Mouse (Mus musculus) CD8-positive naive resting alpha-beta T cell, adult 2 months (primary cell): ENCODE results near the gene Grip2.

Experiments used
- DNase-seq, 2 experiments: peaks; one replicate each; pipeline ENCODE4 v3.0.0; 2022; ENCODE audit warnings: low read depth in 2 of 2, low spot score in 2 of 2

Grip2 gene

GRCm38 (mm10) chr6:91732138-91732537 lies 94.9 kb downstream of the Grip2 start:
- no peak for DNase-seq

DNA sequence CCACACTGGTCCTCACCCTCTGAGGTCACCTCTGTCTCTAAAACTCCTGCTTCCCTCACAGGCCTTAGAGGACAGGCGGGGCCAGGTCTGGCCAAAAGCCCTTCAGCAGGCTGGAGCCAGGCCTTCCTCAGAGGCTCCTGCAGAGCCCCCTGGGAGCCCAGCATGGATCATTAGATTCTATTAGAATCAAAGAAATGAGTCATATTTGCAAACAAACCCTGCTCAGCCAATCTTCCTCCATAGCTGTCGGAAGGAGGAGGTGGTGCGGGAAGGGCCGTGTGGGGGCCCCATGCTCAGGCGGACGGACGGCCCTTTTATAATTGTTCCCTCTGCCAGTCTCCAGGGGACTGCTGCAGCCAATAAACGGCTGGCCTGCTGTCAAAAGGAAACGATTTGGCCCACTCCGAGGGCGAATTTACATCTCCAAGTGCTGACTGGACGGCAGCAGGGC lies 97.3 kb downstream of the Grip2 start:
- no peak for DNase-seq

DNA sequence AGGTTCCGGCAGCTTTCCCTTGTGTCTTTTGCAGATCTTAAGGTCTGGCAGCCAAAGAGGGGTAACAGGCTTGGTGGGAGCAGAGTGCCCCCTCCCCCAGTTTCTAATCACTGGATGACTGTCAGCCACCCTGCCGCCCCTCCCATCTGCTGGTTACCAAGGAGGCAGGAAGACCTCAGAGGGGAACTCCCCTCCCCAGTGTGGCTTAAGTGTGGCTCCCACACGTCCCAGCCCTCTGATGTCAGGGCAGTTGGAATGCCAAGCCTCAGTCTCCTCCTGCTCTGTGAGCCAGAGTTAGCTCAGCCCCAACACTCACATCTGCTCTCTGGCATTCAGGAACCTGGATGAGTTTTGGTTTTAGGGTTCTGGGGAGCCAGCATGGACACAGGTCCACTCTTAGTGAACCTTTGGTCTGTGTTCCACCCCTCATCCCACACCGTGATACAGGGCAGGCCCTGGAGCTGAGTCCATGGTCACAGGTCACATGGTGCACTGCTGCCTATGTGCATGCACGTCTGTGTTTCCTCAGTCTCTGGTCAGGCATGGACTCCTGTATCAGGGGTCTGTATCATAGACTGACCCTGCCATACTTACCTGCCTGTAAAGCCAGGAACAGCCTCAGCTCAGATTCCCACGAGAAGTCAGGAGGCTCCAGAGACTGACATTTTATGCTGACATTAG lies 98.0 kb downstream of the Grip2 start:
- no peak for DNase-seq

GRCm38 (mm10) chr6:91727361-91727760 lies 99.7 kb downstream of the Grip2 start:
- DNase-seq = no peak

- no peak for DNase-seq
These were observed 105.8 kb downstream of the Grip2 start for GRCm38 (mm10) chr6:91721215-91721701.

GRCm38 (mm10) chr6:91720588-91721214 lies 106.3 kb downstream of the Grip2 start:
- DNase-seq = no peak

GRCm38 (mm10) chr6:91719865-91720533 lies 107.1 kb downstream of the Grip2 start:
- DNase-seq = no peak

DNA sequence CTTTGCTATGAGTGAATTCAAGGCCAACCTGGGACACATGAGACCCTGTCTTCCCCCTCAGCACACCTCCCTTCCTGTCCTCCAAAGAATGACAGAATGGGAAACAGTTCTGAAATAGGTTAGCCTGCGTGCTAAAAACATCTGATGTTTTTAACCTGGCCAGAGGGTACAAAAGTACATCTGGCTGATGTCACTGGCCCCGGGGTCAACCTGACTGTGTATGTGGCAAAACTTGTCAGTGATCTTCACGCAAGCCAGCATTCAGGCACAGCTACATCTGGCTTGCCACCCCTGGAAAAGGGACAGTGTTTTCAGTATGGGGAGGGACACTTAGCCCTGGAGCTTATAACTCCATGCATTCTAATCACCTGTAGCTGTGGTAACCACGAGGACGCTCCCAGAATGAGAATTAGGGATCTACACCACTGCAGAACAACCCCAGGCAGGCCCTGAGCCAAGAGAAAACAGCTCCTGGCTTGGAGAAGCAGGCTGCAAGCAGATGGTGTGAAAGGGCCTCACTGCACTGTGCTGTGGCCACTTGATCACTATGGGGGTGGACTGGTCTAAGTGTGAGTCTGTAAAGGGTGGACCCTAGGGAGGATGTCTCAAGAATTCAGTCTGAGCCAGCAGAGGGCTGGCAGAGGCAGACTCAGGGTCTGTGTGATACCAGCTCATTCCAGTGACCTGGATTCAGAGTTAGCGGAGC lies 107.9 kb downstream of the Grip2 start:
- no peak for DNase-seq

GRCm38 (mm10) chr6:91718603-91719002 lies 108.4 kb downstream of the Grip2 start:
- DNase-seq = no peak

GRCm38 (mm10) chr6:91718067-91718466 lies 109.0 kb downstream of the Grip2 start:
- DNase-seq = no peak

GRCm38 (mm10) chr6:91715988-91716810 lies 110.9 kb downstream of the Grip2 start:
- DNase-seq = no peak

DNA sequence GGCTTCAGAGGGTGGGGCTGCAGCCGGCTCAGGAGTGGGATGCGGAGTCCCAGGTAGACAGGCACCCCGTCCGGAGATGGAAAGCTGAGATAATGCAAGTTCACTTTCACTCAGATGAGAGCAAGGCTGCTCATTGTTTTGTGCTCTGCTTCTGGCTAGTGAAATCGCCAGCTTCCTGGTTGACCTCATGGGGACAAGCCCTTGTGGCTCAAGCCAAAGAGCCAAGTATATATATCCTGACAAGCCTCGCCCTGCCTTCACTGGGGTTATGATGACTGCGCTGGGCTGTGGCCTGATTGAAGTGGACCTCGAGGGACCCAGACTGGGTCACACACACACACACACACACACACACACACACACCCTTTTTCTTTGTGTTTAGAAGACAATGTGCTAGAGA lies 112.0 kb downstream of the Grip2 start:
- DNase-seq = no peak

DNA sequence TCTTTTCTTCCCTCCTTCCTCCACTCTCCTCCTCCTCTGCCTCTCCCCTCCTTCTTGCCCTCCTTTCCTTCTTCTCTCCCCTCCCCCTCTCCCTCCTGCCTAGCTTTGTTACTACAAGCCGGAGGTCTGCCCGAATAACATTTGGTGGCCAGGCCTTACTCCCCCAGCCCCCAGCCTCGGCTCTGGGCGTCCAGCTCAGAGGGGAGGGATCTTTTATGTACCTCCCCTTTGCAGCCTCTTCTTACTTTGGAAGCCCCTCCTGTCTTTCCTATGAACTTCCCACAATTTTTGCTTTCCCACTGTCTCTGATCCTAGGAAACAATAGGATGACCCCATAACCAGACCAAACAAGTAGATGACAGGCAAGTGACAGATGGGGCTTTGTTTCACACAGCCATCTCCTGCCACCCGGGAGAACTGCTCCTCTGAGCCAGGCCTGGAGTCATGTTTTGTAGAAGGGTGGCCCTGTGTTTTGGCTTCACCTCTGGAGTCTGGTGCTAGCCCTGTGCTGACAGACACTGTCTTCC lies 113.6 kb downstream of the Grip2 start:
- no peak for DNase-seq

GRCm38 (mm10) chr6:91712855-91713331 lies 114.2 kb downstream of the Grip2 start:
- DNase-seq = no peak

DNA sequence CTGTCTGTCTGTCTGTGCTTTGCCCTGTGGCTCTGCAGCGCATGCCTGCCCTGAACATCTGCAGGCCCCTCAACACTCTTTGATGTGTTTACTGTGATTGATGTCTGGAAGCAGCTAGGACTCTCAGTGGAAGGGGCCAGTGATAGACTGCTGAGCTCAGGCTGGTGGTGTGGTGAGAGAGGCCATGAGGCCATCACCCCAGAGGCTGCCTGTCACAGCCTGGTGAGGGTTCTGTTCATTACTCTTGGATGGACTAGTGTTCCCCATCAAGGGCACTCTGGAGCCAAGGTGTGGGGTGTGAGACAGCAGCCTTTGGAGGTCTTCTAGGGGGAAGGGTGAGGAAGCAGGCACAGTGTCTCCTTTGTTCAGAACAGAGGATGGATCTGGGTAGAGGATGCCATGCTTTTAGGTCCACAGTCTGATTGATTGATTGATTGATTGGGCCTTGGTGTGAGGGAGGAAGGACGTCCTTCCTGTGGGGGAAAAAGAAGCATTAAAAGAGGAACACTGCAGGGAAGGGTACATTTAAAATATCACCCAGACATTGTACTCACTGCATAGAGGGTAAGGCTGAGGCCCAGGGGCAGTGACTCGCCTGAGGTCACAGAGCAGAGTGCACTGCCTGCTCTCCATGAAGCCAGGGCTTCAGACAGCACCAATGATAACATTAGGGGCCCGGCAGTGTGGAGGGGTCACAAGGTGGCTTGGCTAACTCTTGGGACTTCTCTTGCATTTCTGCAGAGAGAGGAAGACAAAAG lies 114.8 kb downstream of the Grip2 start:
- DNase-seq = no peak
